Mouse (Mus musculus): ENCODE measurements around the gene Nrcam.

DNA sequence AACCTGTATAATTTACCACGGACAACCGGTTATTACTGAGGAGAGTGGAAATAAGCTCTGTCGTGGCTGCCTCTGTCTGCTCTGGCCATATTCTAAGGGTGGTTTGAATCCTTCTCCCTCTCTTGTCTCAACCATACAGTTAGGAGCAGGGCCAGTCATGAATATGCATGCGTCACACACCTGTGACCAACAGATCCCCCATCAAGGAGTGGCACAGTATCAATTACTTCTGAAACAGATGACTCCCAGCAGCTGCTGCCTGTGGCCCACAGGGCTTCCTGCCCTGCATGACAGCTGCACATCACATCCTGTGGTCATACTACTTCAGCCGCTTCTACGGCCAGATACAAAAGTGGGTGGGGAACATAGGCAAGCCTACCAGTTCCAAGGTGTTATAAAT lies 15.4 kb downstream of the Nrcam start:
- TF ChIP-seq EP300 (IDR thresholded peaks at IDR 0.05; ENCODE audit: low read depth) (no peak), CTCF (IDR thresholded peaks at IDR 0.05; ENCODE audit: low read depth) (no peak)
